ENCODE assay signal across 9 mouse cellular contexts in the genomic region with DNA sequence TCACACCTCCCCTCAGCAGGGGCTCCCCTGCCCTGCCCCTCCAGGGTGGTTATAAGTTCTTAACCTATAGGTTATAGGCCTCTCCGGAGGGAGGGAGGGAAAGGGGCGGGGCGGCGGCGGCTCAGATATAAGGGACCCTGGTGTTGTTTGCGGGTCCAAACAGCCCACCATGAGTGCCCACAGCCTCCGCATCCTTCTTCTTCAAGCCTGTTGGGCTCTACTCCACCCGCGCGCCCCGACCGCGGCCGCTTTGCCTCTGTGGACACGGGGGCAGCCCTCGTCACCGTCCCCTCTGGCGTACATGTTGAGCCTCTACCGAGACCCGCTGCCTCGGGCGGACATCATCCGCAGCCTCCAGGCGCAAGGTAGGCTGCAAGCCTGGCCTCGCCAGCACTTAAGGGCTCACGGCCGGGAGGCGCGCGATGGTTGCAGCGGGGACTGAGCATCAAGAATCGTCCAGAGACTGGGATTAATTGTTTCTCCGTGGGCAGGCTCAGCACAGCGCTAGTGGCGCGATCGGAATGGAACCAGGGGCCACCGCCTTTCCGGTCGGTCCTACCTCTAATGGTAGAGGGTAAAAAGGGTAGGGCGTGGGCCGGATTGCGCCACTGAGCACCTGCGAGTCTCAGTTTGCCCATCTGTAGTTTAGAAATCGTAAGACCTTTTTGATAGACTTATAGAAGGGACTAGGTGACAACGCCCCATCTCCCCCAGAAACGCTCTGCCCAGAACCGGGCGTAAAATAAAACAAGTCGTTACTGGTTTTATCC. TPM values are rescaled to one million over a fixed set of nuclear protein-coding genes. Genes with fewer than 3 reads are reported as not detected.
DNase-seq lines count a peak whose midpoint lies in the region; ATAC-seq and TF ChIP-seq lines count a peak whose summit lies in the region.
"Had no signal": no experiment of that assay in that cellular context is flagged by ENCODE, and none has a peak within 500 bp of the region (broad histone marks: within the 10 kb centered on the region; RNA-seq: fewer than 3 reads in every experiment).

No protein-coding gene starts in this region.

- H3K27me3 ChIP-seq in heart, adult 2 months (ENCODE audit: control insufficient read depth, insufficient read depth, low read length) = peaks cover 4% of the 10 kb centered on the region; the same call in 1 of the 2 replicates
- H3K27me3 ChIP-seq in lung, postnatal 0 days (replicated peaks; ENCODE audit: insufficient read depth, low read length) = peaks cover 27% of the 10 kb centered on the region

- no peak for TF ChIP-seq POLR2A in heart, adult 2 months (IDR thresholded peaks at IDR 0.05; ENCODE audit: insufficient read depth, low read depth, low read length)
- no peak for TF ChIP-seq POLR2A in cortical plate, adult 2 months (IDR thresholded peaks at IDR 0.05; ENCODE audit: extremely low read depth, insufficient read depth, low read length)

- DNase-seq in heart, adult 2 months = peak; percentile 47 to 56
- no peak for DNase-seq in heart, adult 8-10 months (ENCODE audit: low spot score)
- peak; percentile 18 for DNase-seq in heart, postnatal 4 days
- DNase-seq in lung, postnatal 0 days (ENCODE audit: low spot score) = no peak
- no peak for DNase-seq in urinary bladder, postnatal 4 days (ENCODE audit: low spot score in 2 of 2)
- DNase-seq in left cerebral cortex, adult 9 months (ENCODE audit: low spot score in 2 of 2) = no peak
- DNase-seq in layer of hippocampus, adult 9-11 months = no peak

- peak overlapping the region; percentile 33 for H3K9ac ChIP-seq in heart, adult 2 months (ENCODE audit: low read depth, low read length)
- 0 out of 2 replicates have a peak overlapping the region, but pooled peaks have one; percentile 9 for H3K9ac ChIP-seq in lung, postnatal 0 days (replicated peaks; ENCODE audit: low read depth)

- 4% methylated on average over 50 of the region's 50 CpGs for WGBS in heart, adult 2 months
- WGBS in lung, postnatal 0 days = 2% methylated on average over 50 of the region's 50 CpGs

- peak overlapping the region; percentile 8 for H3K27ac ChIP-seq in heart, adult 2 months
- no peak overlapping the region for H3K27ac ChIP-seq in cortical plate, adult 2 months (ENCODE audit: insufficient read depth, low read length)
- no peak overlapping the region for H3K27ac ChIP-seq in lung, postnatal 0 days (ENCODE audit: low read length)

- no peaks in the 10 kb centered on the region for H3K36me3 ChIP-seq in heart, adult 2 months (ENCODE audit: control insufficient read depth, insufficient read depth, low read length)
- no peaks in the 10 kb centered on the region for H3K36me3 ChIP-seq in lung, postnatal 0 days (ENCODE audit: insufficient read depth, low read length)

- intact Hi-C loops in heart, adult 2 months (cut with DNase I) = no loop called here

- TF ChIP-seq EP300 in heart, adult 2 months (IDR thresholded peaks at IDR 0.05; ENCODE audit: insufficient read depth, low read depth, low read length) = no peak
- TF ChIP-seq EP300 in lung, postnatal 0 days (IDR thresholded peaks at IDR 0.05) = no peak

- peaks cover 2% of the 10 kb centered on the region for H3K4me1 ChIP-seq in heart, adult 2 months (ENCODE audit: control insufficient read depth, insufficient read depth, low read length)
- H3K4me1 ChIP-seq in cortical plate, adult 2 months (ENCODE audit: control insufficient read depth, insufficient read depth, low read length) = no peaks in the 10 kb centered on the region
- 0 out of 2 replicates have a peak, but pooled peaks cover 6% of the 10 kb centered on the region for H3K4me1 ChIP-seq in lung, postnatal 0 days (ENCODE audit: insufficient read depth, low read depth, low read length)

- H3K79me2 ChIP-seq in heart, adult 2 months (replicated peaks; ENCODE audit: control insufficient read depth, insufficient read depth, low read length) = no peaks in the 10 kb centered on the region

- peak overlapping the region; percentile 61 for H3K4me2 ChIP-seq in lung, postnatal 0 days (replicated peaks; ENCODE audit: low read depth, low read length)

- TF ChIP-seq CTCF in heart, adult 2 months (IDR thresholded peaks at IDR 0.05) = no peak
- TF ChIP-seq CTCF in cortical plate, adult 2 months (IDR thresholded peaks at IDR 0.05; ENCODE audit: extremely low read depth, insufficient read depth, low read length) = no peak
- no peak for TF ChIP-seq CTCF in lung, postnatal 0 days (IDR thresholded peaks at IDR 0.05)

- peak overlapping the region; percentile 20 for H3K4me3 ChIP-seq in heart, adult 2 months
- peak overlapping the region; percentile 6 for H3K4me3 ChIP-seq in cortical plate, adult 2 months (ENCODE audit: insufficient read depth, low read length)
- peak overlapping the region; percentile 37 for H3K4me3 ChIP-seq in lung, postnatal 0 days (ENCODE audit: low read depth, low read length)

- peak; percentile 21 for ATAC-seq in lung, postnatal 0 days

- H3K9me3 ChIP-seq in lung, postnatal 0 days (ENCODE audit: low read length) = no peaks in the 10 kb centered on the region

RNA-seq across cellular contexts. Expression of a gene that starts 0.5 kb away (rescaled TPM):
- under 1 TPM in 1 of 2 experiments, not detected in 1; 0.10 TPM for total RNA-seq in heart, adult 2 months (2021)
- polyA plus RNA-seq in heart, adult 2 months (2012; rRNA removed) = 0.04 and 0.38 TPM in 2 replicates
- under 1 TPM in 1 of 4 experiments, not detected in 3; 0.11 TPM for total RNA-seq in heart, adult 8-10 months (2022)
- polyA plus RNA-seq in cortical plate, adult 2 months (2012; rRNA removed) = 0.75 and 0.81 TPM in 2 replicates
- total RNA-seq in heart, postnatal 4 days (2021) = under 1 TPM; 0.24 to 0.32 TPM
- 0.37 TPM in 2 replicates for polyA plus RNA-seq in lung, postnatal 0 days (2015; fragmentation: Nextera tagmentation; extraction: Ambion mirVana)
- total RNA-seq: MEL had no signal

RNA-seq across cellular contexts. Expression of a gene that starts 34.1 kb away (rescaled TPM):
- total RNA-seq in heart, adult 2 months (2021) = 10 to 100 TPM; 70.9 to 71.3 TPM
- 53.3 and 71.9 TPM in 2 replicates for polyA plus RNA-seq in heart, adult 2 months (2012; rRNA removed)
- total RNA-seq in heart, adult 8-10 months (2022) = 10 to 100 TPM; 59.5 to 77.7 (median 70.8) TPM
- 25.6 and 27.6 TPM in 2 replicates for polyA plus RNA-seq in cortical plate, adult 2 months (2012; rRNA removed)
- total RNA-seq in heart, postnatal 4 days (2021) = 10 to 100 TPM; 95.4 to 95.9 TPM
- polyA plus RNA-seq in lung, postnatal 0 days (2015; fragmentation: Nextera tagmentation; extraction: Ambion mirVana) = 61.3 and 62.5 TPM in 2 replicates

RNA-seq across cellular contexts. Expression of a gene that starts 35.0 kb away (rescaled TPM):
- total RNA-seq in heart, adult 2 months (2021) = 10 to 100 TPM; 15.3 to 17.6 TPM
- 17.7 and 20.4 TPM in 2 replicates for polyA plus RNA-seq in heart, adult 2 months (2012; rRNA removed)
- total RNA-seq in heart, adult 8-10 months (2022) = 10 to 100 TPM; 11.3 to 21.8 (median 12.9) TPM
- polyA plus RNA-seq in cortical plate, adult 2 months (2012; rRNA removed) = 10.3 and 13.1 TPM in 2 replicates
- 10 to 100 TPM; 38.1 to 38.9 TPM for total RNA-seq in heart, postnatal 4 days (2021)
- 30.4 and 36.0 TPM in 2 replicates for polyA plus RNA-seq in lung, postnatal 0 days (2015; fragmentation: Nextera tagmentation; extraction: Ambion mirVana)

RNA-seq across cellular contexts. Expression of a gene that starts 57.3 kb away (rescaled TPM):
- total RNA-seq in heart, adult 2 months (2021) = 10 to 100 TPM; 29.9 to 32.0 TPM
- 38.9 and 55.5 TPM in 2 replicates for polyA plus RNA-seq in heart, adult 2 months (2012; rRNA removed)
- total RNA-seq in heart, adult 8-10 months (2022) = 10 to 100 TPM; 32.7 to 43.3 (median 40.3) TPM
- 21.1 and 22.8 TPM in 2 replicates for polyA plus RNA-seq in cortical plate, adult 2 months (2012; rRNA removed)
- 10 to 100 TPM; 16.4 to 17.1 TPM for total RNA-seq in heart, postnatal 4 days (2021)
- polyA plus RNA-seq in lung, postnatal 0 days (2015; fragmentation: Nextera tagmentation; extraction: Ambion mirVana) = 5.8 and 6.6 TPM in 2 replicates

Comparison
In these comparisons a context has a peak if more than half of its experiments do, and no peak if none do; other contexts are left out.
1. DNase-seq: peak in heart, adult 2 months (2 of 2) and heart, postnatal 4 days (single experiment); none in heart, adult 8-10 months (single experiment), lung, postnatal 0 days (single experiment), urinary bladder, postnatal 4 days (0 of 2), left cerebral cortex, adult 9 months (0 of 2) and layer of hippocampus, adult 9-11 months (single experiment).
2. Peak in every context shown above with its lines, with median percentiles within 50 percentile points of each other: H3K4me3 ChIP-seq.